Mouse (Mus musculus) common myeloid progenitor, adult 5-6 weeks (primary cell): ENCODE measurements at regions not wholly inside any gene's neighbourhood (a gene's known extent, or its start where the extent isn't known, plus 50 kb on each side); places are given as distances from the start of the nearest gene placed in this dataset.

Source experiments
- ATAC-seq: replicated peaks from 2 replicates; pipeline ENCODE4 v1.8.0; 2016; ENCODE audit warnings: low read depth, mild to moderate bottlenecking, moderate TSS enrichment, inconsistent platforms; ENCODE audit not compliant: poor library complexity, severe bottlenecking

- ATAC-seq, result no peak
Observed at GRCm38 (mm10) chr2:26787312-26787711, 77.5 kb downstream of the Abo start.

- no peak for ATAC-seq
Observed at GRCm38 (mm10) chr2:26777016-26777415, 87.8 kb downstream of the Abo start.

GRCm38 (mm10) chr2:26753357-26753756 lies 82.3 kb upstream of the Lcn4 start:
- ATAC-seq, result no peak

GRCm38 (mm10) chr2:26751916-26752315 lies 80.8 kb upstream of the Lcn4 start:
- no peak for ATAC-seq

GRCm38 (mm10) chr2:26744341-26744740 lies 73.3 kb upstream of the Lcn4 start:
- ATAC-seq, result peak; percentile 94

GRCm38 (mm10) chr2:26738926-26739325 lies 67.8 kb upstream of the Lcn4 start:
- no peak for ATAC-seq

GRCm38 (mm10) chr2:26737725-26738124 lies 66.6 kb upstream of the Lcn4 start:
- ATAC-seq, result no peak
